Mouse (Mus musculus) G1E-ER4 (cell line): ENCODE data around the gene Ctnnbl1. TPM values are rescaled to one million over a fixed set of nuclear protein-coding genes. Genes with fewer than 3 reads are reported as not detected.

Experiments
- GATA1 ChIP-seq: IDR thresholded peaks from one replicate; pipeline ENCODE4 v1.8.0; 2012; ENCODE audit warnings: low read length, inconsistent platforms
- polyA plus RNA-seq: library from polyadenylated mRNA; stranded (reverse); fragments of >175 nt; gene quantifications from 2 replicates; pipeline ENCODE4 v1.2.3, GENCODE M21; 2012

The Ctnnbl1 gene
- polyA plus RNA-seq, 1 experiment, result 8.3 TPM

- TF ChIP-seq GATA1, result no peak
Measured at GRCm38 (mm10) chr2:157858317-157858716, 121.1 kb downstream of the Ctnnbl1 start.

GRCm38 (mm10) chr2:157859046-157859701 is 122.0 kb downstream of the Ctnnbl1 start:
- no peak for TF ChIP-seq GATA1

GRCm38 (mm10) chr2:157861273-157861944 is 124.2 kb downstream of the Ctnnbl1 start:
- no peak for TF ChIP-seq GATA1

GRCm38 (mm10) chr2:157862306-157862705 is 125.1 kb downstream of the Ctnnbl1 start:
- no peak for TF ChIP-seq GATA1

GRCm38 (mm10) chr2:157867126-157867525 is 129.9 kb downstream of the Ctnnbl1 start:
- TF ChIP-seq GATA1, result no peak

- no peak for TF ChIP-seq GATA1
Measured at GRCm38 (mm10) chr2:157870247-157870646, 133.0 kb downstream of the Ctnnbl1 start.

- TF ChIP-seq GATA1, result no peak
Measured at GRCm38 (mm10) chr2:157873223-157873622, 136.0 kb downstream of the Ctnnbl1 start.

GRCm38 (mm10) chr2:157873691-157874090 is 136.5 kb downstream of the Ctnnbl1 start:
- TF ChIP-seq GATA1, result no peak

- no peak for TF ChIP-seq GATA1
Measured at GRCm38 (mm10) chr2:157875111-157875510, 137.9 kb downstream of the Ctnnbl1 start.

- TF ChIP-seq GATA1, result no peak
Measured at GRCm38 (mm10) chr2:157877394-157877793, 140.2 kb downstream of the Ctnnbl1 start.

- no peak for TF ChIP-seq GATA1
Measured at GRCm38 (mm10) chr2:157877967-157878366, 140.8 kb downstream of the Ctnnbl1 start.

GRCm38 (mm10) chr2:157881939-157882338 is 144.7 kb downstream of the Ctnnbl1 start:
- TF ChIP-seq GATA1, result no peak

GRCm38 (mm10) chr2:157887275-157888025 is 150.2 kb downstream of the Ctnnbl1 start:
- TF ChIP-seq GATA1, result no peak

- TF ChIP-seq GATA1, result no peak
Measured at GRCm38 (mm10) chr2:157891166-157891565, 154.0 kb downstream of the Ctnnbl1 start.

- no peak for TF ChIP-seq GATA1
Measured at GRCm38 (mm10) chr2:157897131-157897530, 159.9 kb downstream of the Ctnnbl1 start.

GRCm38 (mm10) chr2:157913204-157913636 is 176.0 kb downstream of the Ctnnbl1 start:
- no peak for TF ChIP-seq GATA1
